Mouse (Mus musculus): Measurements from ENCODE around the gene Supt4a. TPM values are rescaled to one million over a fixed set of nuclear protein-coding genes. Genes with fewer than 3 reads are reported as not detected.

The Supt4a gene
- total and polyA plus RNA-seq, 3 experiments: 229 to 251 (median 241) TPM

DNA sequence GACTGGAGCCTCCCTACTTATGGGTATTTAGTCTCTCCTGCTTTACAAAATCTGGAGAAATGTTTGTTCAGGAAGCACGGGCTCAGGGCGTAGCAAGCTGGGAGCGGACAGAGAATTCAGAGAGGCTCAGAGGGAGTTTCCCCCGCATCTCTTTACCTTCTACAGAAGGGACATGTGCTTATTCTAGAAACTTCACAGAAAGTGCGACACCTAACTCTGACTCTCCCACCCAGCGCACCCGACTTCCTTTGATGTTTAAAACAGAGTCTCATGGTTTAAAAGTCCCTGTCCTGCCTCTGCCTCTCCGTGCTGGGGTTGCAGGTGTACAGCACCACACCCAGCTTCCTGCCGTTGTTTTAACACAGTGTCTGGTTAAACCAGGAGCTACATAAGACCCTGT lies 16.5 kb upstream of the Supt4a start (continued):
- no peak for TF ChIP-seq PAX5 (IDR thresholded peaks at IDR 0.05; ENCODE audit: low read length)
- TF ChIP-seq CTCF (conservative IDR thresholded peaks at IDR 0.05 in 1 of 2, IDR thresholded peaks at IDR 0.05 in 1 of 2; ENCODE audit: low read depth in 2 of 2, low read length in 2 of 2): no peak
- no peak for TF ChIP-seq TBP (conservative IDR thresholded peaks at IDR 0.05; ENCODE audit: low read depth, low read length)
- TF ChIP-seq ETS1 (conservative IDR thresholded peaks at IDR 0.05; ENCODE audit: low read depth, low read length): no peak
- TF ChIP-seq ELF1 (IDR thresholded peaks at IDR 0.05; ENCODE audit: low read depth, low read length): peak; percentile 26; the same call in 1 of the 2 replicates
- no peak for TF ChIP-seq JUND (conservative IDR thresholded peaks at IDR 0.05; ENCODE audit: low read depth, low read length)
- TF ChIP-seq MYC (IDR thresholded peaks at IDR 0.05; ENCODE audit: low read depth, low read length): peak; percentile 88
- no peak for TF ChIP-seq MXI1 (IDR thresholded peaks at IDR 0.05; ENCODE audit: low read depth, low read length)
- TF ChIP-seq USF1 (IDR thresholded peaks at IDR 0.05; ENCODE audit: low read depth, low read length): no peak
- TF ChIP-seq NRF1 (IDR thresholded peaks at IDR 0.05; ENCODE audit: low read depth, low read length): no peak
- no peak for TF ChIP-seq USF2 (conservative IDR thresholded peaks at IDR 0.05; ENCODE audit: low read depth, low read length)
- TF ChIP-seq MAX (IDR thresholded peaks at IDR 0.05; ENCODE audit: low read length): peak; percentile 64
- no peak for TF ChIP-seq JUN (IDR thresholded peaks at IDR 0.05; ENCODE audit: insufficient read depth, low read depth, low read length)
- no peak for TF ChIP-seq SIN3A (IDR thresholded peaks at IDR 0.05; ENCODE audit: low read length)
- TF ChIP-seq SMC3 (IDR thresholded peaks at IDR 0.05; ENCODE audit: low read depth, low read length): peak; percentile 8; the same call in 1 of the 2 replicates
- no peak for TF ChIP-seq ZNF384 (IDR thresholded peaks at IDR 0.05; ENCODE audit: low read depth, low read length)
- TF ChIP-seq ZC3H11A (IDR thresholded peaks at IDR 0.05; ENCODE audit: low read depth, low read length): no peak
- TF ChIP-seq GABPA (IDR thresholded peaks at IDR 0.05; ENCODE audit: insufficient replicate concordance, low read depth, low read length): no peak
- no peak for TF ChIP-seq ZKSCAN1 (IDR thresholded peaks at IDR 0.05; ENCODE audit: borderline replicate concordance, low read depth, low read length)
- TF ChIP-seq RCOR1 (conservative IDR thresholded peaks at IDR 0.05; ENCODE audit: low read depth, low read length): no peak

- dilution Hi-C loops (cut with MboI; ENCODE audit: extremely low pct_ligation_motif_present, extremely low pct_unique_long_range_greater_than_20kb, low sequenced_read_pairs): no loop called here
- H3K79me2 ChIP-seq (replicated peaks; ENCODE audit: control insufficient read depth, extremely low read depth, insufficient read depth, poor library complexity, severe bottlenecking): peaks cover 9% of the 10 kb centered on the region
- no peak overlapping the region for H3K4me3 ChIP-seq (replicated peaks in 1 of 3; ENCODE audit: low read depth in 2 of 3, low read length in 2 of 3, poor library complexity in 1 of 3)
- H3K4me1 ChIP-seq (ENCODE audit: control insufficient read depth in 1 of 2, insufficient read depth in 2 of 2): peaks cover 0 to 26% of the 10 kb centered on the region in 2 experiments; a peak in 3 of 4 replicates
- in situ Hi-C loops (cut with MboI; ENCODE audit: low pct_ligation_motif_present, low pct_unique_long_range_greater_than_20kb, low sequenced_read_pairs): no loop called here
- H3K4me2 ChIP-seq (ENCODE audit: insufficient read depth, low read depth, poor library complexity, severe bottlenecking): no peak overlapping the region
- peaks cover 13% of the 10 kb centered on the region for H3K9me3 ChIP-seq (replicated peaks; ENCODE audit: low read length)
- H3K27ac ChIP-seq (ENCODE audit: insufficient read depth, low read depth): no peak overlapping the region
- DNase-seq (ENCODE audit: extremely low read depth): no peak
- H3K9ac ChIP-seq (ENCODE audit: insufficient read depth, low read depth): no peak overlapping the region
- peaks cover 58 to 93% of the 10 kb centered on the region in 2 experiments for H3K36me3 ChIP-seq (replicated peaks in 1 of 2; ENCODE audit: control insufficient read depth in 1 of 2, insufficient read depth in 1 of 2, low read length in 1 of 2)
- no peak for TF ChIP-seq CHD1 (IDR thresholded peaks at IDR 0.05; ENCODE audit: low read depth, low read length)
- no peak for TF ChIP-seq KAT2A (IDR thresholded peaks at IDR 0.05; ENCODE audit: insufficient replicate concordance, low read length)
- TF ChIP-seq POLR2A (IDR thresholded peaks at IDR 0.05; ENCODE audit: low read depth, low read length): no peak
- no peak for TF ChIP-seq CTCF (conservative IDR thresholded peaks at IDR 0.05 in 1 of 2, IDR thresholded peaks at IDR 0.05 in 1 of 2; ENCODE audit: low read depth in 2 of 2, low read length in 2 of 2)
- TF ChIP-seq NRF1 (IDR thresholded peaks at IDR 0.05; ENCODE audit: low read depth, low read length): no peak
- TF ChIP-seq ZC3H11A (IDR thresholded peaks at IDR 0.05; ENCODE audit: low read depth, low read length): no peak
- TF ChIP-seq ZMIZ1 (IDR thresholded peaks at IDR 0.05; ENCODE audit: low read depth, low read length): no peak
- TF ChIP-seq JUND (conservative IDR thresholded peaks at IDR 0.05; ENCODE audit: low read depth, low read length): no peak
- H3K27me3 ChIP-seq (replicated peaks): no peaks in the 10 kb centered on the region
Measured at GRCm38 (mm10) chr11:87722168-87722567, 15.2 kb upstream of the Supt4a start.
